Mouse (Mus musculus): ENCODE results near the gene Gm47996. TPM values are rescaled to one million over a fixed set of nuclear protein-coding genes. Genes with fewer than 3 reads are reported as not detected.
"Not testable (repeated sequence)": the region's sequence is repeated elsewhere in the genome, so short reads cannot be mapped to it uniquely, and the experiment has no call there.

The Gm47996 gene
- polyA plus RNA-seq, 1 experiment from 2014 or later, result 0.32 TPM

DNA sequence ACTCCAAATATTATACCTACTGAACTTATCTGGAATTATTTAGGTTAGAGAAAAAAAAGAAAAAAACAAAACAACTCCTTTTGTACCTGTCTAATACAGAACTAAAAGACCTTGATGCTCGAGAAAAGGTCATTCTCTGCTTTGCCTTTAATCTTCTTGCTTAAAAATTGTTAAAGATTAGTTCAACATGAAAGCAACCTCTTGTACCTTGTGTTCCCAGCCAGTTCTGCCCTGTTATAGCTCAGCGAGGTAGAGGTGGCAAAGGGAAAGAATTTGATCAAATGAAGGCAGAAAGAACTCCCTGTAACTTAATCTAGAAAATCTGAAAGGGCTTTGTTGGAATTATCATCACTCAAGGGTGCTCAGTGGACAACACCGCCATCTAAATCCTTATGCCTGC, 23.7 kb upstream of the Gm47996 start:
- not testable (repeated sequence) for ATAC-seq (ENCODE audit: insufficient number of reproducible peaks, low FRiP score); H3K4me1 ChIP-seq (replicated peaks); H3K9ac ChIP-seq; H3K27me3 ChIP-seq (replicated peaks); H3K27ac ChIP-seq (ENCODE audit: poor library complexity, severe bottlenecking); H3K4me3 ChIP-seq; H3K36me3 ChIP-seq; H3K4me2 ChIP-seq; H3K9me3 ChIP-seq (replicated peaks)
- 70% methylated on average over 3 of the region's 3 CpGs for WGBS

DNA sequence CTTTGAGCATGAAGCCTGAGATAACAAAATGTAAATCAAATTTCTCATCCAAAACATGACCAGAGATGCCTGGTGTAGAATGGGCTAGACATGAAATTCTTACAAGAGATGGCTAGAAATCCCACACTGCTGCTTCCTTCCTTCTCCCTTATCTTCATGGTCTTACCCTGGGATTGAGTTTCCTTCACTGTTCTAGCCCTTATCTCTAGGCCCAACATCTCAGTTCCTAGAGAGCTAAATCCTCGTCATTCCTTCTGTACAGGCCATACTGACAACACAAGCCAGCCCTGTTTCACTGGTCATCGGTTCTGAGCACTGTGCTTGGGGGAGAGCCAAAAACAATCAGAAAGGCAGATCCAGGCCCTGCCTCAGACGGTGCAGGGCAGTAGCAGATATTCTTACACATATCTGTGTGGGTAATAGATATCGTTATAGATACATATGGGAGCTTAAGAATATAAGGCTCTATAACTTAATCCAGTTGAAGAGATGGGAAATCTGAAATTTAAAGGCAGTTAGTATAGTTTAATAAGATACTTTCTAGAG, 23.0 kb upstream of the Gm47996 start:
- not testable (repeated sequence) for H3K4me3 ChIP-seq; H3K27me3 ChIP-seq (replicated peaks); H3K9me3 ChIP-seq (replicated peaks); ATAC-seq (ENCODE audit: insufficient number of reproducible peaks, low FRiP score); H3K4me1 ChIP-seq (replicated peaks); H3K36me3 ChIP-seq; H3K27ac ChIP-seq (ENCODE audit: poor library complexity, severe bottlenecking); H3K9ac ChIP-seq; H3K4me2 ChIP-seq
- WGBS, result 45% methylated on average over 4 of the region's 4 CpGs

DNA sequence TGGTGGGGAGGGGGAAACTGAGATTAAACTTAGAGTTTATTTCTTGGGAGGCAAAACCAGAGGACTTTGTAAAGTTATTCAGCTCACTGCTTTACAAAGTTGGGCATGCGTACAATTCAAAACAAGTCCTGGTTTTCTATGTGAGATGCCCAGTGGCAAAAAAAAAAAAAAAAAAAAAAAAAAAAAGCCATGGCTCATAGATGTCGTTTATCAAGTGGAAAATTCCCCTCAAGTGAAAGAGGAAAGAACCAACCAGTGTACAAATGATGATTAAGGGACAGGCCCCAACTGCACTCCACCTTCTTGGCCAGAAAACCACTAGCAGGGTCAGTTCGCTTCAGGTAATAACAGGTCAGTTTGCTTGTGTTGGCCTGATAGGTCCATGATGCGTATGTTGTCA, 21.5 kb upstream of the Gm47996 start:
- H3K27me3 ChIP-seq (replicated peaks), result no peaks in the 10 kb centered on the region
- H3K4me1 ChIP-seq (replicated peaks), result no peaks in the 10 kb centered on the region
- H3K9me3 ChIP-seq (replicated peaks), result no peaks in the 10 kb centered on the region
- ATAC-seq (ENCODE audit: insufficient number of reproducible peaks, low FRiP score), result no peak
- no peaks in the 10 kb centered on the region for H3K36me3 ChIP-seq
- no peak overlapping the region for H3K4me2 ChIP-seq
- H3K9ac ChIP-seq, result no peak overlapping the region
- H3K27ac ChIP-seq (ENCODE audit: poor library complexity, severe bottlenecking), result no peak overlapping the region
- 78% methylated on average over 4 of the region's 4 CpGs for WGBS
- no peak overlapping the region for H3K4me3 ChIP-seq

DNA sequence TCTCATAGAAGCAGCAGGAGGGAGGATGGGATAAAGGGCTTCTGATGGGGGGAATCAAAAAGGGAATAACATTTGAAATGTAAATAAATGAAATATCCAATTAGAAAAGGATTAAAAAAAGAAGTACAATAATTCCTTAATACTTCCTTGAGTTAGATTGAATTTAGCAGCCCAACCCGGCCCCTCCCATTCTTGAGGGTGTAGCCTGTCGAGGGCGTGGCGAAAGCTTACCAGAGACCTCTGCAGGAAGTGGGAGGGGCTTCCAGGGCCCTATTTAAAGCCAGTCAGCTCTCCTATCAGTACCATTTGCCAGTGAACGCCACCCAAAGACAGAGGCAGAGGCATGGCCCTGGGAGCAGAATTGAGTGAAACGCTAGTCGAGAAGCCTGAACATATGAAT, 17.9 kb upstream of the Gm47996 start, which contains the start of gene Gm8947:
Gene Gm8947, plus strand, starts transcription at position 302 of the 400 bp plus-strand sequence.
- not testable (repeated sequence) for H3K27me3 ChIP-seq (replicated peaks); H3K4me2 ChIP-seq; H3K4me1 ChIP-seq (replicated peaks); H3K4me3 ChIP-seq; H3K9me3 ChIP-seq (replicated peaks); H3K36me3 ChIP-seq; ATAC-seq (ENCODE audit: insufficient number of reproducible peaks, low FRiP score); H3K9ac ChIP-seq; H3K27ac ChIP-seq (ENCODE audit: poor library complexity, severe bottlenecking)
- 100% methylated on average over 1 of the region's 7 CpGs for WGBS

DNA sequence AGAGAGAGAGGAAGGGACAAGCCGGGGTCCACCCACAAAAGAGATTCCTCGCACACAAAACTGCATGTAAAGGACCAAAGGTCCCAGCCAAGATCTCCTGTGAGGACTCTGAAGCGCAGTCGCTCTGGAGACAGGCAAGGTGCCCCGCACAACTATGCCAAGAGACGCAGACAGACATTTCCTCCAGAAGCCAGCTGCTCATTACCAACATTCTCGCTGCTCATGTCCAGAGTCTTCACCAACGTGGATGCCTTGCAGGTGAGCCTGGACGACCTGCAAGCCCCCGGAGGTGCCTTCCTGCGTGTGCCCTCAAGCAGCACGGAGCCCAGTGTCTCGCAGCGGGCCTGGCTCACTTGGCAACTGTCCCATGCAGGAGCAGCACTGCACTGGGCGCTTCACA, 17.2 kb upstream of the Gm47996 start:
- 89% methylated on average over 15 of the region's 15 CpGs for WGBS
- ATAC-seq (ENCODE audit: insufficient number of reproducible peaks, low FRiP score); H3K4me1 ChIP-seq (replicated peaks); H3K36me3 ChIP-seq; H3K9me3 ChIP-seq (replicated peaks); H3K4me2 ChIP-seq; H3K27ac ChIP-seq (ENCODE audit: poor library complexity, severe bottlenecking); H3K9ac ChIP-seq; H3K27me3 ChIP-seq (replicated peaks); H3K4me3 ChIP-seq: not testable (repeated sequence)

DNA sequence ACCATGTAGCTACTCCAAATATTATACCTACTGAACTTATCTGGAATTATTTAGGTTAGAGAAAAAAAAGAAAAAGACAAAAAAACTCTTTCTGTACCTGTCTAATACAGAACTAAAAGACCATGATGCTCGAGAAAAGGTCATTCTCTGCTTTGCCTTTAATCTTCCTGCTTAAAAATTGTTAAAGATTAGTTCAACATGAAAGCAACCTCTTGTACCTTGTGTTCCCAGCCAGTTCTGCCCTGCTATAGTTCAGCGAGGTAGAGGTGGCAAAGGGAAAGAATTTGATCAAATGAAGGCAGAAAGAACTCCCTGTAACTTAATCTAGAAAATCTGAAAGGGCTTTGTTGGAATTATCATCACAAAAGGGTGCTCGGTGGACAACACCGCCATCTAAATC, 13.9 kb upstream of the Gm47996 start:
- 76% methylated on average over 4 of the region's 4 CpGs for WGBS
- not testable (repeated sequence) for H3K9ac ChIP-seq; H3K4me1 ChIP-seq (replicated peaks); ATAC-seq (ENCODE audit: insufficient number of reproducible peaks, low FRiP score); H3K4me2 ChIP-seq; H3K27me3 ChIP-seq (replicated peaks); H3K4me3 ChIP-seq; H3K36me3 ChIP-seq; H3K9me3 ChIP-seq (replicated peaks); H3K27ac ChIP-seq (ENCODE audit: poor library complexity, severe bottlenecking)

DNA sequence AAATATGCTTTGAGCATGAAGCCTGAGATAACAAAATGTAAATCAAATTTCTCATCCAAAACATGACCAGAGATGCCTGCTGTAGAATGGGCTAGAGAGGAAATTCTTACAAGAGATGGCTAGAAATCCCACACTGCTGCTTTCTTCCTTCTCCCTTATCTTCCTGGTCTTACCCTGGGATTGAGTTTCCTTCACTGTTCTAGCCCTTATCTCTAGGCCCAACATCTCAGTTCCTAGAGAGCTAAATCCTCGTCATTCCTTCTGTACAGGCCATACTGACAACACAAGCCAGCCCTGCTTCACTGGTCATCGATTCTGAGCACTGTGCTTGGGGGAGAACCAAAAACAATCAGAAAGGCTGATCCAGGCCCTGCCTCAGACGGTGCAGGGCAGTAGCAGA, 13.2 kb upstream of the Gm47996 start:
- H3K4me2 ChIP-seq; H3K9ac ChIP-seq; H3K4me1 ChIP-seq (replicated peaks); H3K9me3 ChIP-seq (replicated peaks); ATAC-seq (ENCODE audit: insufficient number of reproducible peaks, low FRiP score); H3K4me3 ChIP-seq; H3K27ac ChIP-seq (ENCODE audit: poor library complexity, severe bottlenecking); H3K36me3 ChIP-seq; H3K27me3 ChIP-seq (replicated peaks): not testable (repeated sequence)
- 44% methylated on average over 3 of the region's 3 CpGs for WGBS

DNA sequence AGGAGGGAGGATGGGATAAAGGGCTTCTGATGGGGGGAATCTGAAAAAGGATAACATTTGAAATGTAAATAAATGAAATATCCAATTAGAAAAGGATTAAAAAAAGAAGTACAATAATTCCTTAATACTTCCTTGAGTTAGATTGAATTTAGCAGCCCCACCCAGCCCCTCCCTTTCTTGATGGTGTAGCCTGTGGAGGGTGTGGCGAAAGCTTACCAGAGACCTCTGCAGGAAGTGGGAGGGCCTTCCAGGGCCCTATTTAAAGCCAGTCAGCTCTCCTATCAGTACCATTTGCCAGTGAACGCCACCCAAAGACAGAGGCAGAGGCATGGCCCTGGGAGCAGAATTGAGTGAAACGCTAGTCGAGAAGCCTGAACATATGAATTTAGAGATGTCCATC, 11.8 kb upstream of the Gm47996 start, which contains the start of gene Gm47995:
Gene Gm47995, plus strand, starts transcription at position 329 of the 400 bp plus-strand sequence.
- not testable (repeated sequence) for H3K36me3 ChIP-seq; H3K27me3 ChIP-seq (replicated peaks); H3K27ac ChIP-seq (ENCODE audit: poor library complexity, severe bottlenecking); H3K4me3 ChIP-seq; H3K9me3 ChIP-seq (replicated peaks); H3K9ac ChIP-seq; ATAC-seq (ENCODE audit: insufficient number of reproducible peaks, low FRiP score); H3K4me2 ChIP-seq; H3K4me1 ChIP-seq (replicated peaks)
- WGBS, result 58% methylated on average over 4 of the region's 4 CpGs

GRCm38 (mm10) chr1:151200620-151201019, 9.3 kb upstream of the Gm47996 start:
- not testable (repeated sequence) for H3K9me3 ChIP-seq (replicated peaks); H3K27me3 ChIP-seq (replicated peaks); H3K9ac ChIP-seq; H3K4me1 ChIP-seq (replicated peaks); ATAC-seq (ENCODE audit: insufficient number of reproducible peaks, low FRiP score); H3K4me2 ChIP-seq; H3K27ac ChIP-seq (ENCODE audit: poor library complexity, severe bottlenecking); H3K36me3 ChIP-seq; H3K4me3 ChIP-seq

DNA sequence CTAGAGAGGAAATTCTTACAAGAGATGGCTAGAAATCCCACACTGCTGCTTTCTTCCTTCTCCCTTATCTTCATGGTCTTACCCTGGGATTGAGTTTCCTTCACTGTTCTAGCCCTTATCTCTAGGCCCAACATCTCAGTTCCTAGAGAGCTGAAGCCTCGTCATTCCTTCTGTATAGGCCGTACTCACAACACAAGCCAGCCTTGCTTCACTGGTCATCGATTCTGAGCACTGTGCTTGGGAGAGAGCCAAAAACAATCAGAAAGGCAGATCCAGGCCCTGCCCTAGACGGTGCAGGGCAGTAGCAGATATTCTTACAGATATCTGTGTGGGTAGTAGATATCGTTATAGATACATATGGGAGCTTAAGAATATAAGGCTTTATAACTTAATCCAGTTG, 7.2 kb upstream of the Gm47996 start:
- not testable (repeated sequence) for H3K4me2 ChIP-seq; H3K9ac ChIP-seq; H3K27ac ChIP-seq (ENCODE audit: poor library complexity, severe bottlenecking); H3K27me3 ChIP-seq (replicated peaks); H3K4me3 ChIP-seq; H3K9me3 ChIP-seq (replicated peaks); H3K4me1 ChIP-seq (replicated peaks); H3K36me3 ChIP-seq
- 39% methylated on average over 4 of the region's 5 CpGs for WGBS
- peak; percentile 51; the same call in 1 of the 2 replicates for ATAC-seq (ENCODE audit: insufficient number of reproducible peaks, low FRiP score)

GRCm38 (mm10) chr1:151203818-151204217, 6.1 kb upstream of the Gm47996 start, which contains the start of gene 3110040M04Rik:
Gene 3110040M04Rik (plus strand): TSS chr1:151204121.
- no CpG with 5 or more reads among the region's 6 CpGs for whole genome bisulfite sequencing
- not testable (repeated sequence) for H3K9me3 ChIP-seq (replicated peaks)

DNA sequence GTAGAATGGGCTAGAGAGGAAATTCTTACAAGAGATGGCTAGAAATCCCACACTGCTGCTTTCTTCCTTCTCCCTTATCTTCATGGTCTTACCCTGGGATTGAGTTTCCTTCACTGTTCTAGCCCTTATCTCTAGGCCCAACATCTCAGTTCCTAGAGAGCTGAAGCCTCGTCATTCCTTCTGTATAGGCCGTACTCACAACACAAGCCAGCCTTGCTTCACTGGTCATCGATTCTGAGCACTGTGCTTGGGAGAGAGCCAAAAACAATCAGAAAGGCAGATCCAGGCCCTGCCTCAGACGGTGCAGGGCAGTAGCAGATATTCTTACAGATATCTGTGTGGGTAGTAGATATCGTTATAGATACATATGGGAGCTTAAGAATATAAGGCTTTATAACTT, 1.4 kb upstream of the Gm47996 start:
- H3K4me1 ChIP-seq (replicated peaks); H3K9ac ChIP-seq; H3K4me2 ChIP-seq; H3K27me3 ChIP-seq (replicated peaks); H3K27ac ChIP-seq (ENCODE audit: poor library complexity, severe bottlenecking); H3K9me3 ChIP-seq (replicated peaks); H3K36me3 ChIP-seq; H3K4me3 ChIP-seq: not testable (repeated sequence)
- peak; percentile 66; the same call in 1 of the 2 replicates for ATAC-seq (ENCODE audit: insufficient number of reproducible peaks, low FRiP score)
- 38% methylated on average over 4 of the region's 5 CpGs for WGBS

More at GRCm38 (mm10) chr1:151203818-151204217, 6.1 kb upstream of the Gm47996 start, which contains the start of gene 3110040M04Rik:
- not testable (repeated sequence) for H3K9ac ChIP-seq; H3K27ac ChIP-seq (ENCODE audit: poor library complexity, severe bottlenecking); H3K4me3 ChIP-seq; H3K4me1 ChIP-seq (replicated peaks); H3K27me3 ChIP-seq (replicated peaks); H3K36me3 ChIP-seq; ATAC-seq (ENCODE audit: insufficient number of reproducible peaks, low FRiP score); H3K4me2 ChIP-seq

All from heart, embryonic 12.5 days (tissue).